Mouse (Mus musculus): ENCODE data around the gene Tnpo3.

DNA sequence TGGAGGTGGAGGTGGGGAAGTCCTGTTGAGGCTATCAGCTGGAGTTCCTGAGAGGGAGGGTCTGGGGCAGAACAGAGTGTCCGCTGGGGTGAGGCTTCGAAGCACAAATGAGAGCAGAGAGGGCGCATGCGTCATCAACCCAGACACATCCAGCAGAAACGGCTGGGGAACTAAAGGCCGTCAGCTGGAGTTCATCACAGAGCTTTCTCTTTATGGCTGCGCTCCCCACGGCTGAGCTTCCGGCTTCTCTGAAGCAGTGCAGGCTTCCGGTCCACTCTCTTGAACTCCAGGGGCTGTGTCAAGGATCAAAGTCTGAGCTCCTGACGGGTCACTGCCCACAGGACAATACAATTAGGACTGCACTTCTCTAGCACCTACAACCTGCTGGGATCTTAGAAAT lies 96.4 kb downstream of the Tnpo3 start:
- TF ChIP-seq CTCF (IDR thresholded peaks at IDR 0.05; ENCODE audit: low read depth) (no peak), EP300 (IDR thresholded peaks at IDR 0.05; ENCODE audit: low read depth) (no peak)

Data from heart, postnatal 0 days (tissue).